Mouse (Mus musculus) liver, embryonic 16.5 days (tissue): ENCODE data around the gene Kazn. TPM values are rescaled to one million over a fixed set of nuclear protein-coding genes. Genes with fewer than 3 reads are reported as not detected.

Experiments
- ATAC-seq: fragments of 200-750 bp; cut with Nextera tagmentation; 2 replicates; pipeline ENCODE4 v1.8.0; 2017; ENCODE audit warnings: low read depth, mild to moderate bottlenecking, moderate number of reproducible peaks, moderate library complexity
- H3K27ac ChIP-seq: fragments of 300-500 bp; sonication (generic); 2 replicates; pipeline ENCODE4 v1.5.1; 2014; ENCODE audit warnings: mild to moderate bottlenecking, low read length
- H3K27me3 ChIP-seq: fragments of 300-500 bp; sonication (generic); 2 replicates; pipeline ENCODE4 v1.6.1; 2014; ENCODE audit warnings: low read depth, low read length, mixed read lengths; ENCODE audit not compliant: control insufficient read depth, insufficient read depth
- H3K36me3 ChIP-seq: fragments of 300-500 bp; sonication (generic); 2 replicates; pipeline ENCODE4 v1.6.1; 2014; ENCODE audit warnings: mild to moderate bottlenecking; ENCODE audit not compliant: control insufficient read depth, insufficient read depth
- H3K4me1 ChIP-seq: fragments of 300-500 bp; sonication (generic); 2 replicates; pipeline ENCODE4 v1.6.1; 2014; ENCODE audit warnings: low read depth, low read length, mixed read lengths; ENCODE audit not compliant: control insufficient read depth
- H3K4me2 ChIP-seq: fragments of 300-500 bp; sonication (generic); 2 replicates; pipeline ENCODE4 v1.6.1; 2014; ENCODE audit warnings: low read depth, low read length, mixed read lengths
- H3K4me3 ChIP-seq: fragments of 300-500 bp; sonication (generic); 2 replicates; pipeline ENCODE4 v1.5.1; 2014; ENCODE audit warnings: low read depth, mild to moderate bottlenecking, low read length
- H3K9ac ChIP-seq: fragments of 300-500 bp; sonication (generic); 2 replicates; pipeline ENCODE4 v1.6.1; 2014; ENCODE audit warnings: low read depth, low read length
- H3K9me3 ChIP-seq: fragments of 300-500 bp; sonication (generic); replicated peaks from 2 replicates; pipeline ENCODE4 v1.6.1; 2016; ENCODE audit warnings: low read length; ENCODE audit not compliant: control insufficient read depth
- WGBS: fragments of 180-500 bp; shearing (Covaris S2); extraction: QIAGEN DNeasy Blood & Tissue Kit; methylation state at CpG from one replicate; pipeline ENCODE4 v1.1.7; 2014; ENCODE audit not compliant: insufficient replicate concordance; 5-methylcytosine and 5-hydroxymethylcytosine counted together
- polyA plus RNA-seq: library from polyadenylated mRNA; unstranded; fragments of >200 nt; fragmentation: Nextera tagmentation; extraction: Ambion mirVana; gene quantifications from 2 replicates; pipeline ENCODE4 v1.2.1, GENCODE M21; 2015

Gene Kazn
- polyA plus RNA-seq, 1 experiment from 2014 or later, result 0.37 TPM

DNA sequence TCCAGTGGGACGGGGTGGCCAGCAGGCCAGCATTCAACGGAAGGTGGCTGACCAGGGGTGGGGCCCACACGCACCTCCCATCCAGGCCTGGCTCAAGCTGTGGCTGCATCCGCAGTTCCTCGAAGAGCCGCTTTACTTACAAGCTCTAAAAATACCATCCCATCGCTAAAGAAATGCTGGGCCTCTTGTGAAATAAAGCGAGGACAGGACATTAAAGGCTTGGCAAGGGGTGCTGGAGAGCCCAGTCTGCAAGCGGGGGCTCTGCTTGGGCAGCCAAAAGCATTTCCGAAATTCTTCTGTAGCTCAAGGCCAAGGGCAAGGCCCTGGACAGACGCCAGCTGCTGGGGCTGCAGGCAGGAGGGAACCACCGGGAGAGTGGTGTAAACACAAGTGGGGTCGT is 59.7 kb downstream of the Kazn start:
- Histone ChIP-seq H3K4me3 (no peak overlapping the region), H3K9me3 (no peaks in the 10 kb centered on the region), H3K9ac (no peak overlapping the region), H3K36me3 (no peaks in the 10 kb centered on the region), H3K4me2 (no peak overlapping the region), H3K27ac (no peak overlapping the region), H3K27me3 (no peaks in the 10 kb centered on the region), H3K4me1 (peaks cover 4% of the 10 kb centered on the region; the same call in 1 of the 2 replicates)
- WGBS, result 65% methylated on average over 13 of the region's 13 CpGs
- no peak for ATAC-seq

DNA sequence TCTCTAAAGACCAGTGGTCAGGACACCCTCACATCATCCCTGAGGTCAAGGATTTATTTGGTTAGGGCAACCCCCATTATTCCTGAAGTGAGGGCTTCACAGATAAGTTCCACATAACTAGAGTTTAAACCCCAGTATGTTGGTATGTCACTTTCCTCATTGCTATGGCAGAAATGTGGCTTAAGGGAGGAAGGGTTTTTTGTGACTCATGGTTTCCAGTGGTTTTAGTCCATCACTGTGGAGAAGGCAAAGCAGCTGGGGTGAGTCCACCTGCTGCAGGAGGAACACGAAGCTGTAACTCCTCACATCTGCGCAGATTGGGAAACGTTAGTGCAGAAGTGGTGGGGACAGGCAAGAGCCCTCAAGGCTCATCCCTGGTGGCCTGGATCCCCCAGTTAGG is 62.5 kb downstream of the Kazn start:
- Histone ChIP-seq H3K4me1 (peaks cover 8% of the 10 kb centered on the region; the same call in 1 of the 2 replicates), H3K9me3 (no peaks in the 10 kb centered on the region), H3K27ac (no peak overlapping the region), H3K36me3 (no peaks in the 10 kb centered on the region), H3K9ac (no peak overlapping the region), H3K4me2 (no peak overlapping the region), H3K4me3 (no peak overlapping the region), H3K27me3 (no peaks in the 10 kb centered on the region)
- WGBS, result 61% methylated on average over 3 of the region's 3 CpGs
- no peak for ATAC-seq

DNA sequence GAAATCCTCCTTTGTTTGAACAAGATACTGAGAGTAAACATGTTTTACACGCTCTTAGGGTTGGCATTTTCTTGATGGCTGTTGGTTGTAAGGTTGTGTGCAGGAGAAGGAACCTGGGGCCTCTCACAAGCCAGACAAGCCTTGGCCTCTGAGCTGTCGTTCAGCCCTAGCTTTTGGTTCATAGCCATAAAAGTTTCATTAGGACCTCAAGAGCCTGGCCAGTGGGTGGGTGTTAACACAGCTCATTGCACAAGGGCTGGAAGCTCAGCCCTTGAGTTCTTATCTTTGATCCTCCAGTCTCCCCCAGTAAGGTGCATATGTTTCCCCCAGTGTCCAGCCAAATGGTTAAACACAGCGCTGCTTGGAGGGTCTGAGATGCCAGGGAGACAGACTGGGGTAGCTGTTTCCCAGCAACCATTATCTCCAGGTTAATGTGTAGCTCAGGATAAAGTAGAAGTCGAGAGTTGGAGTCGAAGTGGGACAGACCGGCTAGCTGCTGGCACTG is 65.2 kb downstream of the Kazn start:
- peaks cover 4% of the 10 kb centered on the region; the same call in 1 of the 2 replicates for H3K4me1 ChIP-seq
- whole genome bisulfite sequencing, result 45% methylated on average over 6 of the region's 6 CpGs
- ATAC-seq, result no peak
- H3K4me2 ChIP-seq, result no peak overlapping the region
- H3K27ac ChIP-seq, result no peak overlapping the region
- no peak overlapping the region for H3K4me3 ChIP-seq
- H3K9ac ChIP-seq, result no peak overlapping the region
- H3K9me3 ChIP-seq, result no peaks in the 10 kb centered on the region
- no peaks in the 10 kb centered on the region for H3K36me3 ChIP-seq
- H3K27me3 ChIP-seq, result no peaks in the 10 kb centered on the region

DNA sequence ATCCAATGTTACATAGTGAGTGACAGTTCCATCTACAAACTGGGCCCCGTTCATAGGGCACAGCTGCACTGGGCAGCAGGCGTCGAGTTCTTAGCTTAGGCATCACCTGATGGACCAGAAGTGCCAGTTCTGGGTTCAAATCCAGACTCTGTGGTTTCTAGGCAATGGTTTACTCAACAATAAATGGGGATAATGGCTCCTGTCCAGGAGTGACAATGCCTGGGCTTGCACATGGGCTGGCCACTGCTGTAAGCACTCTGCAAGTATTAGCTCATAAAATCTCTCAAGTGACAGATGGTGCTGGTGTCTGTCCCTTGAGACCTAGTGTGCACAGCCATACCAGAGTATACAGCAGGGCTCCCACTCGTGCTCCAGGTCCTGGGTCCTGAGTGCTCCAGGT is 66.3 kb downstream of the Kazn start:
- Histone ChIP-seq H3K9me3 (no peaks in the 10 kb centered on the region), H3K4me2 (no peak overlapping the region), H3K27me3 (no peaks in the 10 kb centered on the region), H3K36me3 (no peaks in the 10 kb centered on the region), H3K27ac (no peak overlapping the region), H3K4me3 (no peak overlapping the region), H3K4me1 (peaks cover 4% of the 10 kb centered on the region; the same call in 1 of the 2 replicates), H3K9ac (no peak overlapping the region)
- WGBS, result 59% methylated on average over 4 of the region's 4 CpGs
- no peak for ATAC-seq

DNA sequence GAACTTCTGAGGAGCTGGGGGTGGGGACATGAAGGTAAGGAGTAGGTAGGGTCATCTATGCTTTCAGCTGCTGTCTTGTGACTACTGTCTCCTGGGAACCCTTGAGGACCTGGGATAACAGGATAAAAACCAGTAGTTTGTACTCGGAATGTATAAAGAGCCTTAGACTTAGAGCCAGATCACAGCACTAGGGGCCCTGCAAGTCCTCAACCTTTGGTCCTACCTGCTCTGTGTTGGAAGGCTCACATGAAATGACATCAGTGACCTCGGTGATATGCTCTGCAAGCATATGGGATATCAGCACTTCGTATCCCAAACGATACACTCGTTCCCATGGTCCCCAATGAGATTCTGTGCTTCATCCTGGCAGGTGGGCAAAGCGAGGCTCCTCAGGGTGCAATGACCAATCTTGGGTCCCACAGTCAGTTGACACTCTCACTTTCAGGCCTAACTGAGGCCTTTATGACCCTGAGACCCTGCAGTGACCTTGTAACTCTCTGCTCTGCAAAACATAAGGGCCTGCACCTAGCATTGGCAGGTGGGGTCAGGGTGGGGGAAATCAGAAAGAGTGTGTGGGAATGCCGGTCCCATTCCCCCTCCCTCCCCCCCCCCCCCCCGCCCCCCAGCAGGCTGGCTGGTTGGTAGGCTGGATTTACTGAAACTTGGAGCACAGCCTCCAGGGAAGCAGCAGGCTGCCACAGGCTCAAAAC is 67.3 kb downstream of the Kazn start:
- Histone ChIP-seq H3K36me3 (no peaks in the 10 kb centered on the region), H3K4me3 (no peak overlapping the region), H3K4me2 (no peak overlapping the region), H3K9ac (no peak overlapping the region), H3K4me1 (peaks cover 4% of the 10 kb centered on the region; the same call in 1 of the 2 replicates), H3K27ac (no peak overlapping the region), H3K27me3 (no peaks in the 10 kb centered on the region), H3K9me3 (no peaks in the 10 kb centered on the region)
- ATAC-seq, result no peak
- WGBS, result 57% methylated on average over 7 of the region's 8 CpGs

DNA sequence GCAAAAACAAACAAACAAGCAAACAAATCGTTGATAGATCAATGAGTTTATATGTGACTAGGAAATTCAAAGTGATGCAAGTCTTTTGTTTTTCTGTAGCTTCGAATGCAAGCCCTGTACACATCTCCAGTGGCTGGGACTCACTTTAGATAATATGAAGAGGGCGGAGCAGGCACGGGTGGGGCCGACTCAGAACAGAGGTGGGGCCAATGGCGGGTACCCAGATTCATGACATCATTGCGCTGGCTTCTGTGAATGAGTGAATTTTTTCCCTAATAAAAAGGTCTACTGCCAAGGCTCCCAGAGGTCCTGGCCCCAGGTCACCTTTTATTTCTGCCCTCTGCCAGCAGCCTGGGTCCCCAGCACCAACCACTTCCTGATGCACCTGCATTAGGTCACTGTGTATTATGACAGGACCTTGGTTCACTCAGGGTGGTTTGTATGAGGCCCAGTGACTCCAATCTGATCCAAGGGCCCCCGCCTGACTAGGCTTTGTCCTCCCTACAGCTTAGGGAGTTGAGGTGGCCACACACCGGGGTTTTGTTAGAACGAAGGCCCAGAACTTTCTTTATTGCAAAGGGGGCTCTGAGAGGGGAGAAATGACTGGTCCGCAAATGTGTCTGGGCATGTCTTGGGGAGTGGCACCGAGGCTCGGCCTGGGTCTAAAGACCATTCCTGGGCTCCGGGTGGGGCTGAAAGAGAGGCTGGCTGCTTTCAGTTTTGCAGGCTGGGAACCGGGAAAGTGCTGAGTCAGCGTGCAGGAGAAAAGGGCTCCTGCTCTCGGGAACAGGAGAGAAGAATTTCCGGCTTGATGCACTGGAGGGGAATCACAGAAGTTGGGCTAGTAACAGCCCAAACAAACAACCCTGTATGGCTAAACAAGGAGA is 68.1 kb downstream of the Kazn start:
- H3K27me3 ChIP-seq, result no peaks in the 10 kb centered on the region
- no peak for ATAC-seq
- H3K9ac ChIP-seq, result no peak overlapping the region
- no peak overlapping the region for H3K27ac ChIP-seq
- H3K4me1 ChIP-seq, result peaks cover 8% of the 10 kb centered on the region
- H3K4me3 ChIP-seq, result no peak overlapping the region
- 51% methylated on average over 18 of the region's 18 CpGs for WGBS
- H3K36me3 ChIP-seq, result no peaks in the 10 kb centered on the region
- no peaks in the 10 kb centered on the region for H3K9me3 ChIP-seq
- no peak overlapping the region for H3K4me2 ChIP-seq

DNA sequence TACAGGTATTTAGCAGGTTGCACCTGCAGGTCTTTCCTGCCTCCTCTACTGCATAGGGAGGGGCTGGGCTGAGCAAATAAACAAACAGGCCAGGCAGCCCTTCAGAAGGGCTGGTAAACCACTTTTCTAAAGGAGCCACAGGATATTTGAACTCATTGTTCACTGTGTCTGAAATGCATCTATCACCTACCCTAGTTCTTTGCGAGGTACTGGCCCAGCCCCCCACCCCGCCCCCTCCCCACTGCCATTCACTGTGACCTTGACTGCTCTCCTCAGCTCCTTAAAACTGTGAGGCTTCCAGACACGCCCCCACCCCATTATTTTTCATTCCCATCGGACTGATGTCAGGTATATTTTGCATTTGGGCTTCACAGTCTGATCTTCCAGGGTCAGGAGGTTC is 69.6 kb downstream of the Kazn start:
- H3K4me2 ChIP-seq, result no peak overlapping the region
- no peaks in the 10 kb centered on the region for H3K27me3 ChIP-seq
- no peaks in the 10 kb centered on the region for H3K36me3 ChIP-seq
- no peak overlapping the region for H3K4me3 ChIP-seq
- peaks cover 8% of the 10 kb centered on the region for H3K4me1 ChIP-seq
- no peak overlapping the region for H3K27ac ChIP-seq
- no peaks in the 10 kb centered on the region for H3K9me3 ChIP-seq
- ATAC-seq, result no peak
- no peak overlapping the region for H3K9ac ChIP-seq
- WGBS, result 47% methylated on average over 4 of the region's 4 CpGs

DNA sequence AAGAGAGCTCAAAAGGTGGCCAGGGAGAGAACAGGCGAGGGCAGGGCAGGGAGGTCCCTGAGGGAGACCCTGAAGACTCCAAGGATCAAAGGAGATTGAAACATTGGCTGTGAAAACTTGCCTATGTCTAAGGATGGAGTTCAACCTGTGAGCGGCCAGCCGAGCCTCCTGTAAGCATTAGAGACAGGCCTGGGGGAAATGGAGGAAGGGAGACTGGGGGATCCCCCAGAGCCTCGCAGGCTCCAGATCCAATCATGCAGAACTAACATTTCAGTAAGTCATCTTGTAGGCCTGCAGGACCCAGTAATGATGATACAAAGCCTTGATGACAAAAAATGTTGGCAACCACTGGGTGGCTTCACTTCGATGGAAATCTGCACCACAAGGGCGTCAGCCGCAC is 70.8 kb downstream of the Kazn start:
- Histone ChIP-seq H3K9ac (no peak overlapping the region), H3K36me3 (no peaks in the 10 kb centered on the region), H3K4me1 (peaks cover 6% of the 10 kb centered on the region), H3K27me3 (no peaks in the 10 kb centered on the region), H3K9me3 (no peaks in the 10 kb centered on the region), H3K4me2 (no peak overlapping the region), H3K4me3 (no peak overlapping the region), H3K27ac (no peak overlapping the region)
- ATAC-seq, result no peak
- WGBS, result 75% methylated on average over 7 of the region's 7 CpGs
